9 mouse cellular contexts compared by ENCODE assay signal in the genomic region with DNA sequence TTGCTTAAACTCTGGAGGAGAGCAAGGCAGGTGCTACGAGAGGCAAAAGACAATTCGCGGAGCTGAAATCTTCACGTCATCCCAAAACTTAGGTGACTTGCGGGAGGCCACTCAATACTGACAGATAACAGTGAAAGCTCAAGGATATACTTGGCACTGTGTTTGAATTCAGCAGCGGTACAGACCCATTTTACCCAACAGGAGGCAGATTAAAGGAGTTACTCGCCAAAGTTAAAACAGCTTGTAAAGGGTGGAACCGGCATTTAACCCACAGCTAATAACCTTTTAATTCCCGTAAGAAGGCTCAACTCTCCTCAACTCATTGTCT. TPM values are rescaled to one million over a fixed set of nuclear protein-coding genes. Genes with fewer than 3 reads are reported as not detected.
DNase-seq lines count a peak whose midpoint lies in the region; ATAC-seq and TF ChIP-seq lines count a peak whose summit lies in the region.
"Had no signal": no experiment of that assay in that cellular context is flagged by ENCODE, and none has a peak within 500 bp of the region (broad histone marks: within the 10 kb centered on the region; RNA-seq: fewer than 3 reads in every experiment).

No protein-coding gene starts in this region.

- DNase-seq in kidney, adult 2 months = no peak
- no peak for DNase-seq in kidney, adult 8-10 months
- no peak for DNase-seq in hindbrain, embryonic 14.5 days (ENCODE audit: low spot score)
- no peak for DNase-seq in midbrain, embryonic 14.5 days
- no peak for DNase-seq in adrenal gland, adult (ENCODE audit: inconsistent age in 2 of 2, low spot score in 1 of 2)
- no peak for DNase-seq in frontal cortex, postnatal 10 days (ENCODE audit: low spot score in 2 of 2)

- peaks cover 2% of the 10 kb centered on the region; the same call in 1 of the 2 replicates for H3K36me3 ChIP-seq in kidney, adult 2 months (ENCODE audit: control insufficient read depth, insufficient read depth, low read length)
- H3K36me3 ChIP-seq in hindbrain, embryonic 14.5 days (replicated peaks; ENCODE audit: control insufficient read depth, insufficient read depth) = peaks cover 25% of the 10 kb centered on the region
- peaks cover 22% of the 10 kb centered on the region for H3K36me3 ChIP-seq in midbrain, embryonic 14.5 days (ENCODE audit: control insufficient read depth, insufficient read depth, low read length)

- H3K4me1 ChIP-seq in kidney, adult 2 months (ENCODE audit: control insufficient read depth, insufficient read depth, low read length) = no peaks in the 10 kb centered on the region; the same call in 1 of the 2 replicates
- H3K4me1 ChIP-seq in bone marrow macrophage, adult 2 months (ENCODE audit: control insufficient read depth, insufficient read depth, low read length) = peaks cover 23% of the 10 kb centered on the region
- H3K4me1 ChIP-seq in hindbrain, embryonic 14.5 days (replicated peaks; ENCODE audit: control insufficient read depth, insufficient read depth, low read length) = peaks cover 30% of the 10 kb centered on the region
- peaks cover 18% of the 10 kb centered on the region for H3K4me1 ChIP-seq in midbrain, embryonic 14.5 days (ENCODE audit: control insufficient read depth, insufficient read depth, low read length)

- H3K9ac ChIP-seq in hindbrain, embryonic 14.5 days = peak overlapping the region; percentile 62
- H3K9ac ChIP-seq in midbrain, embryonic 14.5 days (replicated peaks; ENCODE audit: low read length) = peak overlapping the region; percentile 36

- H3K4me3 ChIP-seq in kidney, adult 2 months (ENCODE audit: insufficient read depth, low read depth, low read length) = peak overlapping the region; percentile 55
- peak overlapping the region; percentile 67 for H3K4me3 ChIP-seq in bone marrow macrophage, adult 2 months (ENCODE audit: insufficient read depth, low read length)
- H3K4me3 ChIP-seq in hindbrain, embryonic 14.5 days (replicated peaks; ENCODE audit: low read length) = peak overlapping the region; percentile 46
- peak overlapping the region; percentile 54 for H3K4me3 ChIP-seq in midbrain, embryonic 14.5 days (replicated peaks; ENCODE audit: low read depth, low read length)

- H3K4me2 ChIP-seq in hindbrain, embryonic 14.5 days (replicated peaks) = peak overlapping the region; percentile 72
- peak overlapping the region; percentile 73 for H3K4me2 ChIP-seq in midbrain, embryonic 14.5 days (ENCODE audit: low read length)

- TF ChIP-seq POLR2A in kidney, adult 2 months (IDR thresholded peaks at IDR 0.05; ENCODE audit: low read depth, low read length) = no peak
- TF ChIP-seq POLR2A in bone marrow macrophage, adult 2 months (IDR thresholded peaks at IDR 0.05; ENCODE audit: borderline replicate concordance, low read depth, low read length) = no peak

- H3K27me3 ChIP-seq in kidney, adult 2 months (replicated peaks; ENCODE audit: control insufficient read depth, insufficient read depth, low read length) = no peaks in the 10 kb centered on the region
- no peaks in the 10 kb centered on the region for H3K27me3 ChIP-seq in hindbrain, embryonic 14.5 days (ENCODE audit: control insufficient read depth, insufficient read depth, low read length)
- H3K27me3 ChIP-seq in midbrain, embryonic 14.5 days (ENCODE audit: control insufficient read depth, insufficient read depth, low read length) = no peaks in the 10 kb centered on the region

- TF ChIP-seq CTCF in kidney, adult 2 months (conservative IDR thresholded peaks at IDR 0.05; ENCODE audit: insufficient read depth, insufficient read length, low read depth, low read length) = no peak
- no peak for TF ChIP-seq CTCF in bone marrow macrophage, adult 2 months (IDR thresholded peaks at IDR 0.05; ENCODE audit: low read depth, low read length)

- H3K9me3 ChIP-seq in hindbrain, embryonic 14.5 days (ENCODE audit: control insufficient read depth, low read length) = no peaks in the 10 kb centered on the region
- no peaks in the 10 kb centered on the region for H3K9me3 ChIP-seq in midbrain, embryonic 14.5 days (ENCODE audit: control insufficient read depth, low read length)

- 1% methylated on average over 9 of the region's 9 CpGs for WGBS in kidney, adult 2 months
- WGBS in hindbrain, embryonic 14.5 days = 2% methylated on average over 9 of the region's 9 CpGs
- 4% methylated on average over 9 of the region's 9 CpGs for WGBS in midbrain, embryonic 14.5 days

- no peak; the same call in 1 of the 2 replicates for ATAC-seq in hindbrain, embryonic 14.5 days (ENCODE audit: low FRiP score)
- no peak for ATAC-seq in midbrain, embryonic 14.5 days (ENCODE audit: low FRiP score, low TSS enrichment)
- no peak for ATAC-seq in granulocyte monocyte progenitor cell, adult 5-6 weeks (replicated peaks; ENCODE audit: poor library complexity, severe bottlenecking)

- peak overlapping the region; percentile 40 for H3K27ac ChIP-seq in kidney, adult 2 months (ENCODE audit: insufficient read depth, low read depth, low read length)
- H3K27ac ChIP-seq in bone marrow macrophage, adult 2 months (ENCODE audit: insufficient read depth, low read depth, low read length) = peak overlapping the region; percentile 3; the same call in 1 of the 2 replicates
- peak overlapping the region; percentile 90 for H3K27ac ChIP-seq in hindbrain, embryonic 14.5 days
- peak overlapping the region; percentile 84 for H3K27ac ChIP-seq in midbrain, embryonic 14.5 days (replicated peaks; ENCODE audit: low read depth, low read length)

RNA-seq across cellular contexts. Expression of a gene that starts 0.4 kb away (rescaled TPM):
- polyA plus RNA-seq in kidney, adult 2 months (2012; rRNA removed) = 33.2 and 34.2 TPM in 2 replicates
- polyA plus RNA-seq in bone marrow macrophage, adult 2 months (2012; ENCODE audit: insufficient read depth, insufficient read length, missing spikeins) = 36.9 and 45.0 TPM in 2 replicates
- polyA plus RNA-seq in hindbrain, embryonic 14.5 days (2014; fragmentation: Nextera tagmentation; extraction: Ambion mirVana) = 34.5 and 37.2 TPM in 2 replicates
- 26.7 and 28.1 TPM in 2 replicates for polyA plus RNA-seq in midbrain, embryonic 14.5 days (2014; fragmentation: Nextera tagmentation; extraction: Ambion mirVana)
- total RNA-seq in granulocyte monocyte progenitor cell, adult 5-6 weeks (2014; fragmentation: Nextera tagmentation) = 16.5 and 29.2 TPM in 2 replicates
- total RNA-seq in granulocyte monocyte progenitor cell, adult 5-6 weeks (2017) = 12.7 and 44.9 TPM in 2 replicates

RNA-seq across cellular contexts. Expression of a gene that starts 4.6 kb away (rescaled TPM):
- 8.8 and 14.0 TPM in 2 replicates for polyA plus RNA-seq in kidney, adult 2 months (2012; rRNA removed)
- not detected in 2 replicates for polyA plus RNA-seq in bone marrow macrophage, adult 2 months (2012; ENCODE audit: insufficient read depth, insufficient read length, missing spikeins)
- 98.1 and 115 TPM in 2 replicates for polyA plus RNA-seq in hindbrain, embryonic 14.5 days (2014; fragmentation: Nextera tagmentation; extraction: Ambion mirVana)
- polyA plus RNA-seq in midbrain, embryonic 14.5 days (2014; fragmentation: Nextera tagmentation; extraction: Ambion mirVana) = 86.9 and 128 TPM in 2 replicates
- not detected in 2 replicates for total RNA-seq in granulocyte monocyte progenitor cell, adult 5-6 weeks (2014; fragmentation: Nextera tagmentation)
- not detected in 2 replicates for total RNA-seq in granulocyte monocyte progenitor cell, adult 5-6 weeks (2017)

RNA-seq across cellular contexts. Expression of a gene that starts 5.9 kb away (rescaled TPM):
- 0.09 and 0.38 TPM in 2 replicates for polyA plus RNA-seq in kidney, adult 2 months (2012; rRNA removed)
- not detected in 2 replicates for polyA plus RNA-seq in bone marrow macrophage, adult 2 months (2012; ENCODE audit: insufficient read depth, insufficient read length, missing spikeins)
- 0.29 TPM in 1 of 2 replicates, not detected in the other for polyA plus RNA-seq in hindbrain, embryonic 14.5 days (2014; fragmentation: Nextera tagmentation; extraction: Ambion mirVana)
- polyA plus RNA-seq in midbrain, embryonic 14.5 days (2014; fragmentation: Nextera tagmentation; extraction: Ambion mirVana) = 0.16 and 0.53 TPM in 2 replicates
- total RNA-seq in granulocyte monocyte progenitor cell, adult 5-6 weeks (2014; fragmentation: Nextera tagmentation) = not detected in 2 replicates
- not detected in 2 replicates for total RNA-seq in granulocyte monocyte progenitor cell, adult 5-6 weeks (2017)
- total RNA-seq: gastrocnemius, postnatal 14 days had no signal

RNA-seq across cellular contexts. Expression of a gene that starts 39.8 kb away (rescaled TPM):
- polyA plus RNA-seq in kidney, adult 2 months (2012; rRNA removed) = 19.7 and 23.6 TPM in 2 replicates
- 4.6 and 8.3 TPM in 2 replicates for polyA plus RNA-seq in bone marrow macrophage, adult 2 months (2012; ENCODE audit: insufficient read depth, insufficient read length, missing spikeins)
- polyA plus RNA-seq in hindbrain, embryonic 14.5 days (2014; fragmentation: Nextera tagmentation; extraction: Ambion mirVana) = 2.9 and 4.2 TPM in 2 replicates
- polyA plus RNA-seq in midbrain, embryonic 14.5 days (2014; fragmentation: Nextera tagmentation; extraction: Ambion mirVana) = 2.5 and 3.0 TPM in 2 replicates
- total RNA-seq in granulocyte monocyte progenitor cell, adult 5-6 weeks (2014; fragmentation: Nextera tagmentation) = 1.6 and 19.8 TPM in 2 replicates
- total RNA-seq in granulocyte monocyte progenitor cell, adult 5-6 weeks (2017) = 1.6 and 4.7 TPM in 2 replicates

RNA-seq across cellular contexts. Expression of a gene that starts 50.3 kb away (rescaled TPM):
- 0.45 and 0.96 TPM in 2 replicates for polyA plus RNA-seq in kidney, adult 2 months (2012; rRNA removed)
- not detected in 2 replicates for polyA plus RNA-seq in bone marrow macrophage, adult 2 months (2012; ENCODE audit: insufficient read depth, insufficient read length, missing spikeins)
- 0.56 and 0.66 TPM in 2 replicates for polyA plus RNA-seq in hindbrain, embryonic 14.5 days (2014; fragmentation: Nextera tagmentation; extraction: Ambion mirVana)
- polyA plus RNA-seq in midbrain, embryonic 14.5 days (2014; fragmentation: Nextera tagmentation; extraction: Ambion mirVana) = 0.72 and 0.74 TPM in 2 replicates
- total RNA-seq in granulocyte monocyte progenitor cell, adult 5-6 weeks (2014; fragmentation: Nextera tagmentation) = not detected in 2 replicates
- not detected in 2 replicates for total RNA-seq in granulocyte monocyte progenitor cell, adult 5-6 weeks (2017)
- total RNA-seq: gastrocnemius, postnatal 14 days had no signal

Comparison
In these comparisons a context has a peak if more than half of its experiments do, and no peak if none do; other contexts are left out.
1. H3K27ac ChIP-seq: peak in every context shown above with its lines; median percentile 90 in hindbrain, embryonic 14.5 days; 84 in midbrain, embryonic 14.5 days; 40 in kidney, adult 2 months; 3 in bone marrow macrophage, adult 2 months.